Mouse (Mus musculus): ENCODE measurements around the gene Slc6a18.
A peak's percentile ranks its signal among the peaks of the same experiment; 100 is the strongest.

Gene Slc6a18

DNA sequence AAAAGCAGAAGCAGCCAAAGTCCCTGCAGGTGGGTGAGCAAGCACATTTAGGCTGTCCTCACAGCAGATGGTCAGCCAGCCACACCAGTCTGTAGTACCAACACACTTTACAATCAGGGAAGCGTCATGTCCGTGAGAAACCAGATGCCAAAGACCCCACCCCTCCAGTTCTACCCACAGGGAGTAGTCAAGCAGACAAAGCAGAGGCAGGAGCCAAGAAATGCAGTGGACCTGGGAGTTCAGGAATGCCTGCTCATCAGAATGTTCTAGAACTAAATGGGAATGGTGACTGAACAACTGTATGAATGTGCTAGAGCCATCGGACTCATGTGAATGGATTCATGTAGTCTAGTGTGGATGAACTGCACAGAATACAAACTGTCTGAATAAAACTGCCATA lies 9.8 kb upstream of the Slc6a18 start:
- no peak for DNase-seq (ENCODE audit: low spot score in 2 of 2)

DNA sequence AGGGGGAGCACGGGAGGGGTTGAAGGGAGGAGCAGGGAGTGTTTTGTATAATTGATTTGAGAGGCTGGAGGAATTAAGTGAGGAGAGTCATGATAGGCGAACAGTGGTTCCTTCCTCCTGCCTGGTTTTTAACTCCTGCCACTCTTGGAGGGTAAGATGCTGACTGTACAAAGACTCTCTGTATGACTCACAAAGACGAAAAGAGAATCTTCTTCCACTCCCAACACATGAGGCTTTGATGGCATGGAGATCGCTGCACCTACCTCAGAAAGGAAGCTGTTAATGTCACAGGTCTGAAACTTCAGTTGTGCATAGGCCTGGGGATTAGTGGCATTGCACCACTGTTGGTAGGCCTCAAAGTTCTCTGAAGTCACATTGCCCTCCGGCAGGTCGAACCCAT lies 7.7 kb upstream of the Slc6a18 start:
- DNase-seq (ENCODE audit: low spot score in 2 of 2), result no peak

DNA sequence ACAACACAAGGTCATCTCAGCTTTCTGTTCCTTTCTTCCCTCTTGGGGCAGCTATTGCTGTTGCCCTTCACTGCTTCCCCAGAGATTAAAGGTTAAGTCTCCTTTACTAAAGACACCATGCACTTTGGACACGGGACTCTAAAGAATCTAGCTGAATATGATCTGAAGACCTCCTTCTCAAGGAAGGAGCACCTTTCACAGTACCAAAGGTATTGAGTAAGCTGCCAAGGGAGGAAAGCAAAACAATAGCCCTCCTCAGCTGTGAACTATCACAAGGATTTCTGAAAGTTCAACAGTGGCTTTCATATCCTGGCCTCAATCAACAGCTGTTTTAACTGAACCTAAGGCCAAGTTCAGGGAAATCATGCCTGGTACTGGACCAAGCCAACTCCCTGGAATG lies 6.6 kb upstream of the Slc6a18 start:
- no peak for DNase-seq (ENCODE audit: low spot score in 2 of 2)

DNA sequence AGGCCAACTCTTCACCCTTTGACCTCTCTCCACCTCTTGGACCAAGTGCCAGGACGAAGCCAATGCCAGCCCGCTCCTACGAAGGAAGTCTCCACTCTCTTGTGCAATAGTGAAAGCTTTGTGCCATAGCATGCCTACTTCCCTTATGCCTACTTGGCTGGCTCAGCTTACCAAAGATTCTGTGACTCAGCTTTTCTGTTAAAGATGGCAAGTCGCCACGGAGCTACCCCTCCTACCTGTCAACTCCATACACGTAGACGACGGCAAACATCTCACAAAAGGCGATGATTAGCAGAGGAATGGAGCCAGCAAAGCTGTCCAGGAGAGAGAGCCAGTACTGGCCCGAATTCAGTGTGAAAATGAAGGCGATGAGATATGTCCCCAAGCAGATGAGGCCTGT lies 5.9 kb upstream of the Slc6a18 start:
- peak; percentile 17 to 35 for DNase-seq (ENCODE audit: low spot score in 2 of 2)

DNA sequence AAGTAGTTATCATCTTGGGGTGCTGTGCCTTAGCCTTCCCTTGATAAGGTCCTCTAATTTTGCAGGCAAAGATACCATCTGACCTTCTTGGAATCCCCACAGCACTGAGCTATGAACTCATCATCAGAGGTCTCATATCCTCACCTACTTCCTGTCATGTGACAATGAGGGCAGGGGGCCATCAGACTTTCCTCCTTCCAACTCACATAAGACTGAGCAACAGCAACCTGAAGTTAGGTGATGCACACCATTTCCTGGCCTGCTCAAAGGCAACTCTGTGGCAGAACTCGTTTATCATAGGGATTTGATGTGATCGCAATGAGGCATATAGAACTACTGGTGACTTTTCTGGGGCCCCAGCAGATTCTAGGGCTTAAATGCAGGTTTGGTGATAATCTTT lies 4.4 kb upstream of the Slc6a18 start:
- no peak for DNase-seq (ENCODE audit: low spot score in 2 of 2)

DNA sequence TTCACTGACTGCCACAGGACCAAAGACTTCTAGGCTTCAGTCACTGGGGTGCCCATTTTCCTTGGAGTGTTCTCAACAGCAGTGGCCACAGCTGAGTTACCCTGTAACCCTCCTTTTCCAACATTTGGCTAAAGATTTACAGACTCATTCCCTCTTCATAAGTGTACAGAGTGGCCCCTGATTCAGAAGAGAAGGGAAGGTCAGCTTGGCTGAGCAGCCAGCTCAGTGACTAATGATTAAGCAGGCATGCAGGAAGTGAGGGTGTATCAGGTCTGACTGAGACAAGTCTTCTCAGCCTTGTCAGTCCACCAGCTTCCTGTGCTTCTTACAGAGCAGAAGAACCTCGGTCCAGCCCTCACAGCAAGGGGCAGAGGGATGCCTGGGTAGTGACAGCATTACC lies 2.6 kb upstream of the Slc6a18 start:
- no peak for DNase-seq (ENCODE audit: low spot score in 2 of 2)

DNA sequence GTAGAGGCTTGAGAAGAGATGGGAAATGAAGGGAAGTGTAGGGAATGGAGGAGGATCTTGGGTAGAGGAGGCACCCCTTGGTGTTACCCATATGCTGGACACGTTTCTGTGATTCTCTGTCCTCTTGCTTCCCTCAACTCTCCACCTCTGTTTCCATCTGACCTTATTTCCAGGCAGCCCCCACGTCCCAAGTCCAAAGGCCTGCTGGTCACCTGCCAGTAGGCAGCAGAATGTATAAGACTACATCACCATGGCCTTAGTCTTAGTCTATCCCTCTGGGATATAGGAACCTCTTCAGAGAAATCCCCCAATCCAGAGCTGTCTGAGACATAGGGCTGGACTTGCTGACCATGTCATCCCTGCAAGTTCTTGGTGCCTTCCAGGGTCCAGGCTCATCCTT lies 1.5 kb upstream of the Slc6a18 start:
- no peak for DNase-seq (ENCODE audit: low spot score in 2 of 2)

DNA sequence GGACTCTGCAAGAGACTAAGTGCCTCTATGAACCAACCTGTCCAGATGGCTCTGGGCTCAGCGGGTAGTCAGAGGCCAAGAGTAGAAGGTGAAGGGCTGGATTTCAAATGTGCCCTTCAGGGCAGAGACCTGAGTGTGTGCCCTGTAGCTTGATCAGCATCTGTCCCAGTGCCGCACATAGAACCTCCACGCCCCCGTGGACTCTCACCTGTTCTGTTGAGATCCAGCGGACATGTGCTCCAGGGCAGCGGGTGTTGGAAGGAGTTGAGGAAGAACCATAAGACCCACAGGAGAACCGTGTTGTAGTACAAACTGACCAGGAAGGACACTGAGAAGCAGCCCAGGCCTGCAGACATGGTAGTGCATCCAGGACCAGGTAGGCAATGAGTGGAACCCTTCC lies 2.7 kb downstream of the Slc6a18 start:
- DNase-seq (ENCODE audit: low spot score in 2 of 2), result no peak

DNA sequence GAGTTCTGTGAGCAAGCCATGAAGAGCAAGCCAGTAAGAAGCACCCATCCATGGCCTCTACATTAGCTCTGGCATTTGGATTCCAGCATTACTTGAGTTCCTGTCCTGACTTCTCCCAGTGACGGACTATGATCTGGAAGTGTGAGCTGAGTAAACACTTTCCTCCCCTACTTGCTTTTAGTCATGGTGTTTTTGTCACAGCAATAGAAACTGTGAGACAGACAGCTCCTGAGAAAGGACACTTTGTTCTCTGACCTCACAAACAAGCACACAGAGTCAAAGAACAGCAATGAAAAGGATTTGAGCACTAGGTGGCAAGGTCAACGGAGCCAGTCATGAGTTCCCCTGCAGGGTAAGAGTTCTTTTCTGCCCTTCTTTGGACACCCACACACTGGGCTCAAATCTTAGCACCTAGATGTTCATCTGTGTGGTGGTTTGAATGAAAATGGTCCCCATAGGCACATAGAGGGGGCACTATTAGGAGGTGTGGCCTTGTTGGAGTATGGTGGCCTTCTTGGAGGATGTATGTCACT lies 17.6 kb downstream of the Slc6a18 start:
- DNase-seq (ENCODE audit: low spot score in 2 of 2), result no peak

DNA sequence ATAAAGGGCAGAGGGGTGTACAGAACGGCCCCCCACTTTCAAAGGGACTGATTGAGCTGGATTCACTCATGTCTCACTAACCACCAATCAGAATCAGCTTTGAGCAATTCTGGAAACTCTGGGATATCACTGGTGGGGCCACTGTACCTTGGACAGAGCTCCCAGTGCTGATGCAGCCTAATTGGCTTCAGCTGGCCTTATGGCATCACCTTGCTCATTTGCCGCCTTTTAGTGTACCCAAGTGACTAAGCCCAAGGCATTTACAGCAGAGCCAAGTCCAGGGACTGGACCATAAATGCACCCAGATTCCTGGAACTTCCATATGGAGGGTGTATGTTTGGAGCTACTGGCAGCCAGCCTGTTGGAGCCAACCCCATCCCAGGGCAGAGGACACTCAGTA lies 18.9 kb downstream of the Slc6a18 start:
- DNase-seq (ENCODE audit: low spot score in 2 of 2), result no peak

DNA sequence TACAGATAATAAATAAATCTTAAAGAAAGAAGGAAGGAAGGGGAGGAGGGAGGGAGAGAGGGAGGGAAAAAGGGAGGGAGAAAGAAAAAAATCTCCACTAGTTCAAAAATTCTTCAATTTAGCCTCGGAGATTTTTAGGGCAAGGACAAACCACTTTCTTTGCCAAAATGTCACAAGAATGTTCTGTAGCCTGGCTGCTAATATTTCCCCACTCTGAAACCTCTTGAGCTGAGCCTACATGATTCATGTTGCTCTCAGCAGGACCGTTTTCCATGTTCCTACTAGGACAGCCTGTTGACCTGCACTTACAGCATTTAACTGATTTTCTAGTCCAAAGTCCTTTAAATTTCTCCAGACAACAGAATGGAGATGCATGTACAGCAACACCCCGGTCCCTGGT lies 22.8 kb downstream of the Slc6a18 start:
- DNase-seq (ENCODE audit: low spot score in 2 of 2), result no peak

DNA sequence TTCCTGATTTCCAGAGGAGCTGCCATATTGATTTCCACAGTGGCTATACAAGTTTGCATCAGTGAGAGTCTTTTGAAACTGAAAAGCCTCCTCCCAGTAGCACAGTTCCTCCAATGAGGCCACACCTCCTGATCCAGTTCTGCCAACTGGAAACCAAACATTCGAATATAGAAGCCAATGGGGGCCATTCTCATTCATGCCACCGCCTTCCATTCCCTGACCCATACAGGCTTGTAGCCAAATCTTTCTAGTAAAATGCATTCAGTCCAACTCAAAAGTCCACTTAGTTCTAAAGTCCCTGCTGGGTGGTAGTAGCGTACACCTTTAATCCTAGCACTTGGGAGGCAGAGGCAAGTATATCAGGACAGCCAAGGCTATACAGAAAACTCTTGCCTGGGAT lies 24.6 kb downstream of the Slc6a18 start:
- no peak for DNase-seq (ENCODE audit: low spot score in 2 of 2)

DNA sequence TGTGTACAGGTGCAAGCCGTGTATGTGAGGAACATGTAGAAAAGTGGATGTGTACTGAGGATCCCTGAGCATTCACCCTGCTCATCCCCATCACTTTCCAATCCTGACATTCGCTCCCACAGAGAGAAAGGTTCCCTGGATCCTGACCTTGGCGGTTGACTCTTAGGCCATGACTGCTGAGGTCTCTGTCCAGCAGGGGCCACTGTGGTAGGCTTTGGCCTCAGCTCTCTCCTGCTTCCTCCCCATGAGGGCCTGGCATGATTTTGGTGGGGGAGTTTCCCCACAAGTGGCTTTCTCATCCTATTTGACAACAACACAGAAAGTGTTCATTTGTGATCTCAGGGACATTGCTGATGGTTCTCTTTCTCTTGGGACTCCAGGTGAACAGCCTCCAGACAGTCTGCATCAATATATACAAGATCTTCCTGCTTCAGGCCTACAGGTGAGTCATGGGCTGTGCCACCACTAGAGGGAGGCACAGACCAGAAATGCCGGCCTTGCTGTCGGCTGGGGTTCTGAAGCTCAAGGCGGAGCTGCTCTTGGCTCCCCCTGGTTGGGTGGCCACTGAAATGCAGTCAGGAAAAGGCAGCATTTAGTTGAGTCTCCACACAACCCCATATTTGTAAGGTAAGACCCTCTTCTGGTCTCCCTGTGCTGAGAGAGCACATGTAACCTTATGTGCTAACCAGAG lies 31.3 kb downstream of the Slc6a18 start:
- DNase-seq (ENCODE audit: low spot score in 2 of 2), result peak in 1 of 2 experiments; percentile 8

DNA sequence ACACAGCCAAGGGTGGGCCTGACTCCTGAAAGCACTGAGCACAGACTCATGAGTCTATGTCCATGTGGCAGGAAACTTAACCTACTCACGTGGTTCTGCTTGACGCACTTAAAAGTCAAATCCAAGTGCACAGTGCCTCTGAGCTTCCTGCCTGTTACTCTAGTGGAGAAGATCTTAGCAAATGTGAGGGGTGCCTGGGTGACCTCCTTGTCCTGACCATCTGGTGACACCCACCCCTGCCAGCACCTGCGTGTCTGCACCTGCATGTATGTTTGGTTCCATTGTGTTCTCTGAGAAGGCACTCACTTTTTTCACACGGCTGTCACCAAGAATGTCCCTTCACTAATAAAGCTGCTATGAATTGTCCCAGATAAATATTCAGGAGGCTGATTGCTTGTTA lies 36.5 kb downstream of the Slc6a18 start:
- DNase-seq (ENCODE audit: low spot score in 2 of 2), result no peak

DNA sequence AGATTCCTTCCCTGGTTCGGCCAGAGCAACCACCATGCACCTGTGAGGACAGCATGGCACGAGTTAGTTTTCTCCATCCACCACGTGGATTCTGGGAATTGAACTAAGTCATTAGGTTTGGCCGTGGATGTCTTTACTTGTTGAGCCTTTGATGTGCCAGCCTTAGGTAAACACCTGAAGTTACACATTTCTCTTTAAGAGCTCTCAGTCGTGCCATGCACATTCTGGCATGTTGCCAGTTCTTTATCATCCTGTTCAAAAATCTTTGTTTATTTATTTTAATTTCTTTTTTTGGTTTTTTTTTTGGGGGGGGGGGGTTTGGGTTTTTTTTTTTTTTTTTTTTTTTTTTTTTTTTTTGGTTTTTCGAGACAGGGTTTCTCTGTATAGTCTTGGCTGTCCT lies 40.0 kb downstream of the Slc6a18 start:
- DNase-seq (ENCODE audit: low spot score in 2 of 2), result no peak

DNA sequence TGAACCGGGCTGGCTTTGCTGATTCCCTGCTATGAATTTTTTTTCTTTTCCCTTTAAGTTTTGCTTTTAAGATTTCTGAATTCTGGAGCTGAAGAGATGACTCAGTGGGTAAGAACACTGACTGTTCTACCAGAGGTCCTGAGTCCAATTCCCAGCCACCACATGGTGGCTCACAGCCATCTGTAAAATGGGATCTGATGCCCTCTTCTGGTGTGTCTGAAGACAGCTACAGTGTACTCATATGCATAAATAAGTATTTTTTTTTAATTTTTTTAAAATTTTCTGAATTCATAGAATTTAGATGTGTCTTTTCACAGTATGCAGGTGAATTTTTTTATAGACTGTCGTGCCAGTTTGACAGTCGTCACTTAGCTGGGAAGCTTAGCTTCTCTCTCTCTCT lies 46.0 kb downstream of the Slc6a18 start:
- DNase-seq (ENCODE audit: low spot score in 2 of 2), result no peak

DNA sequence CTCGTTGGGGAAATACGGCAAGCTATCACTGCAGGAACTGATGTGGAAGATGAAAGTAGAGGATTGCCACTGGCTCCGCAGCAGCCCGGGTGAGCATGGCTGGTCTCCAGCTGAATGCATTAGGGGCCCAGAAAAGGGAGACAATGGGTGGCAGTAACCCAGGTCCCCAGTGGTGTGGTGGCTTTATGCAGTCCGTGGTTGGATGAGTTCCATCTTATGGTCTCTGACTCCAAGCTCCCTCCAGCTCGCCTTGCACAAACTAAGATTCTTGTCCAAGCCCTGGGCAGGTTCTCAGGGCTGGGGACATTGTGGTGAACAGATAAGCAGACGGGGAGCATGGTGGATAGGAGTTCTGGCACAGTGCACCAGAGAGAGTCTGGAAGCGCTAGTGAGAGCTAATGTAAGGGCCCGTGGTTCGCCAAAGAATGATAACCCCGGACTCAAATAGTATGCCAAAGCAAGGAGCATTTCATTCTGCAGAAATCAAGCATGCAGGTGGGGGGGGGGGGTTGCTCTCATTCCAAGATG lies 49.2 kb downstream of the Slc6a18 start:
- no peak for DNase-seq (ENCODE audit: low spot score in 2 of 2)

DNA sequence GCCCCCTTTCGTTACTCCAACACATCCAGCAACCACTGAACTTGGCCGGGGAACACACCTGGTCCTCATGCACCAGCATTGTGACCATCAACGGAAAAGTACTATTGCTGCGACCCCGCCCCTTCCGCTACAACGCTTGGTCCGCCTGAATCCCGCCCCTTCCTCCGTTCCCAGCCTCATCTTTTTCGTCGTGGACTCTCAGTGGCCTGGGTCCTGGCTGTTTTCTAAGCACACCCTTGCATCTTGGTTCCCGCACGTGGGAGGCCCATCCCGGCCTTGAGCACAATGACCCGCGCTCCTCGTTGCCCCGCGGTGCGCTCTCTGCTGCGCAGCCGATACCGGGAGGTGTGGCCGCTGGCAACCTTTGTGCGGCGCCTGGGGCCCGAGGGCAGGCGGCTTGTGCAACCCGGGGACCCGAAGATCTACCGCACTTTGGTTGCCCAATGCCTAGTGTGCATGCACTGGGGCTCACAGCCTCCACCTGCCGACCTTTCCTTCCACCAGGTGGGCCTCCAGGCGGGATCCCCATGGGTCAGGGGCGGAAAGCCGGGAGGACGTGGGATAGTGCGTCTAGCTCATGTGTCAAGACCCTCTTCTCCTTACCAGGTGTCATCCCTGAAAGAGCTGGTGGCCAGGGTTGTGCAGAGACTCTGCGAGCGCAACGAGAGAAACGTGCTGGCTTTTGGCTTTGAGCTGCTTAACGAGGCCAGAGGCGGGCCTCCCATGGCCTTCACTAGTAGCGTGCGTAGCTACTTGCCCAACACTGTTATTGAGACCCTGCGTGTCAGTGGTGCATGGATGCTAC lies 50.9 kb downstream of the Slc6a18 start, which contains the start of gene Tert:
TSS of gene Tert (plus strand) at position 167 of the 805 bp plus-strand sequence.
- DNase-seq (ENCODE audit: low spot score in 2 of 2), result peak in 1 of 2 experiments; percentile 12

DNA sequence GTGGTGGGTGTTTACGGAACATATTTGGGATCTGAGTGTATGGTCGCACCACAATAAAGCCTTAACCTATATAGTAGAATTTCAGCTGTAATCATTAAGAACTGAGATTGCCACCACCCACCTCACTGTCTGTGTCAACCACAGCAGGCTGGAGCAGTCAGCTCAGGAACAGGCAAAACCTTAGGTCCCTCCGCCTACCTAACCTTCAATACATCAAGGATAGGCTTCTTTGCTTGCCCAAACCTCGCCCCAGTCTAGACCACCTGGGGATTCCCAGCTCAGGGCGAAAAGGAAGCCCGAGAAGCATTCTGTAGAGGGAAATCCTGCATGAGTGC lies 51.4 kb downstream of the Slc6a18 start:
- no peak for DNase-seq (ENCODE audit: low spot score in 2 of 2)

DNA sequence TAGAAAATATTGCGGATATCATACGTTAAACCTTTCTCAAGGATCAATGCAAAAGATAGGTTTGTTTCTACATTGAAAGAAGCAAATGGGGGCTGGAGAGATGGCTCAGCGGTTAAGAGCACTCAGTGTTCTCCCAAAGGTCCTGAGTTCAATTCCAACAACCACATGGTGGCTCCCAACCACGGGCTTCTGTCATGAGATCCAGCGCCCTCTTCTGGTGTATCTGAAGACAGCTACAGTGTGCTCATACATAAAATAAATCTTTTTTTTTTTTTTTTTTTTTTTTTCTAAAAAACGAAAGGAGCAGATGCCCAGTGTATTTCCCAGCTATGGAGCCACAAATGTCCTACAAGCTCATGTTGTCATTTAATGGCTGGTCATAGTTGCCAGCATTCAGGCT lies 57.2 kb downstream of the Slc6a18 start:
- no peak for DNase-seq (ENCODE audit: low spot score in 2 of 2)

DNA sequence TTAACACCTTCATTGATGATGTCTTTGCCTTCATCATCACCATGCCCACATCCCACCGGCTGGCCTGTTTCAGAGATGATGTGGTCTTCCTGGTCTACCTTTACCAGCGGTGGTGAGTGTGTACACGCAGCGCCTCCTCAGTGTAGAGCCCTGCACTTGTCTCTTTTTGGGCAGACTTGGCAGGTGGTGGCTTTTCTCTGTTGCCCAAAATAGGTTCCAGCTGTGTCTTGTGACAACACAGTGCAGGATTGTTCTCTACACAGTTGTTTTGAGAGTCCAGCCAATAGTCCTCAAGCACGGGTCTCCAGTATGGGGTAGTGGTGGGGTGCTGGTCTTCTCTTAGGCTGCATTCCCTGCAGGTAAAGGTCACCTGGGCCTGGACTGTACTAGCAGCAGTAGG lies 59.4 kb downstream of the Slc6a18 start:
- peak; percentile 19 to 37 for DNase-seq (ENCODE audit: low spot score in 2 of 2)

Measured in heart, adult 9 months (tissue).